Mouse (Mus musculus) kidney, adult 2 months (tissue): ENCODE results near the gene Olfr150.

ENCODE experiments used
- CTCF ChIP-seq: fragments of 200-500 bp; conservative IDR thresholded peaks from 2 replicates; pipeline ENCODE4 v1.5.1; 2011; ENCODE audit warnings: low read depth, mild to moderate bottlenecking, control low read depth, low read length, moderate library complexity, mixed read lengths; ENCODE audit not compliant: insufficient read depth, insufficient read length
- POLR2A ChIP-seq: fragments of 200-500 bp; IDR thresholded peaks from one replicate; pipeline ENCODE4 v1.6.1; 2011; ENCODE audit warnings: low read depth, low read length, control low read depth

DNA sequence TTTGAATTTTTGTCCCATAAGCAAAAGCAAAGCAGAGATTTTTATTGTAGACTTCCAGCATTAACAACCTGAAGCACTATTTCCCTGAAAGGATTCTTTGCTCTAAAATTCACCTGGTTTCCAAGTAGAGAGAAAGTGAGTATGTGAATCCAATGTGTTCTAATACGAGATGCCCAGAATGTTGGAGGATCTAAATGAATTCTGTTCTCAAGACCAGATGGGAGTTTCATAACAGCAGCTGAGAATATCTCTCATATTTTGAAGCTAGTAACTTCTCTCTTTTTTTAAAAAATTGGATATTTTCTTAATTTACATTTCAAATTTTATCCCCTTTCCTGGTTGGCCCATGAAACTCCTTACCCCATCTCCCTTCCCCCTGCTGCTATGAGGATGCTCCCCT is 15.7 kb downstream of the Olfr150 start:
- no peak for TF ChIP-seq CTCF
- TF ChIP-seq POLR2A: no peak
